Mouse (Mus musculus) ZHBTc4 (cell line): ENCODE measurements around the gene Pxn.
"Not testable (repeated sequence)": the region's sequence is repeated elsewhere in the genome, so short reads cannot be mapped to it uniquely, and the experiment has no call there.

Experiments used
- DNase-seq: peaks from one replicate; pipeline ENCODE4 v3.0.0-alpha.2; 2011; ENCODE audit warnings: low read depth, low spot score

Gene Pxn

DNA sequence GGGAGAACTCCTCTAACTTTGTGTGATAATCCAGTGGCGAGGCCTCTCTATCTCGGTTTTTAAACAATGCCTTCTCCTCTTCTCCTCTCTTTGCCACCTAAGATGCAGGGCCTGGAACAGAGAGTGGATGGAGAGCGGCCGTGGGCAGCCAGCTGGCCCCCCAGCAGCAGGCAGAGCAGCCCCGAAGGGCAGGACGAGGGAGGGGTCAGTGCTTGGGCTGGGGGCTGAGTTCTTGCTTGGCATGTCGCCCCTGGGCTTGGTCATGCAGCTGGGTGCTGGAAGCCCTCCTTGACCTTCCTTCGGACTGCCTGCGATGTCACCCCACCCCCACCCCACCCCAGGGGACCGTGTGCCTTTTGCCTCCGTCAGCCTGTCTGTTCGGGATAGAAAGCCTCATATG, 44.9 kb downstream of the Pxn start:
- DNase-seq: no peak

DNA sequence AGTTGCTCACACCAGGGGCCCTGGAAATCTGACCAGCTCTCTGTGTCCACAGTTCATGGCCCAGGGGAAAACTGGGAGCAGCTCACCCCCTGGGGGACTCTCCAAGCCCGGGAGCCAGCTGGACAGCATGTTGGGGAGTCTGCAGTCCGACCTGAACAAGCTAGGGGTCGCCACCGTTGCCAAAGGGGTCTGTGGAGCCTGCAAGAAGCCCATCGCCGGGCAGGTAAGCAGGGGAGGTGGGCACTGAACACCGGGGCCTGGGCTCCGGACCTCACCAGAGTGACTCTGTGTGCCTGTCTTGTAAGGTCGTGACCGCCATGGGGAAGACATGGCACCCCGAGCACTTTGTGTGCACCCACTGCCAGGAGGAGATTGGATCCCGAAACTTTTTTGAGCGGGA, 45.3 kb downstream of the Pxn start:
- no peak for DNase-seq

DNA sequence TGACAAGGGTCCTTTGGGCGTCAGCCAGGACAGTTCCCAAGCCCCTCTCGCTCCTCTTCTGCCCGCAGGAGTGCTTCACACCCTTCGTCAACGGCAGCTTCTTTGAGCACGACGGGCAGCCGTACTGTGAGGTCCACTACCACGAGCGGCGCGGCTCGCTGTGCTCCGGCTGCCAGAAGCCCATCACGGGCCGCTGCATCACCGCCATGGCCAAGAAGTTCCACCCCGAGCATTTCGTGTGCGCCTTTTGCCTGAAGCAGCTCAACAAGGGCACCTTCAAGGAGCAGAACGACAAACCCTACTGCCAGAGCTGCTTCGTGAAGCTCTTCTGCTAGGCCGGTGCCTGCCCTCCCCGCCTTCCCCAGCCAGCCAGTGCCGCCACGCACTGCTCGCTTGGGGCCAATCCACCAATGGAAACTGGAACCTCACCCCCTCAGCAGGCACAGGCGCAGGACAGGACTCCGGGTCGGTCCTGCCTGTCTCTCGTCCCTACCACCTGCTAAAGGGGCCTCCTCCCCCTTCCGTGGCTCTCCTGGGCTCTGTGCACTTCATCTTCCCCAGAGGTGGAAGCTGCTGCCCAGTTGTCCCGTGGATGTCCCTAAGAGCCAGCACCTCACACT, 47.4 kb downstream of the Pxn start:
- DNase-seq: peak; percentile 40

DNA sequence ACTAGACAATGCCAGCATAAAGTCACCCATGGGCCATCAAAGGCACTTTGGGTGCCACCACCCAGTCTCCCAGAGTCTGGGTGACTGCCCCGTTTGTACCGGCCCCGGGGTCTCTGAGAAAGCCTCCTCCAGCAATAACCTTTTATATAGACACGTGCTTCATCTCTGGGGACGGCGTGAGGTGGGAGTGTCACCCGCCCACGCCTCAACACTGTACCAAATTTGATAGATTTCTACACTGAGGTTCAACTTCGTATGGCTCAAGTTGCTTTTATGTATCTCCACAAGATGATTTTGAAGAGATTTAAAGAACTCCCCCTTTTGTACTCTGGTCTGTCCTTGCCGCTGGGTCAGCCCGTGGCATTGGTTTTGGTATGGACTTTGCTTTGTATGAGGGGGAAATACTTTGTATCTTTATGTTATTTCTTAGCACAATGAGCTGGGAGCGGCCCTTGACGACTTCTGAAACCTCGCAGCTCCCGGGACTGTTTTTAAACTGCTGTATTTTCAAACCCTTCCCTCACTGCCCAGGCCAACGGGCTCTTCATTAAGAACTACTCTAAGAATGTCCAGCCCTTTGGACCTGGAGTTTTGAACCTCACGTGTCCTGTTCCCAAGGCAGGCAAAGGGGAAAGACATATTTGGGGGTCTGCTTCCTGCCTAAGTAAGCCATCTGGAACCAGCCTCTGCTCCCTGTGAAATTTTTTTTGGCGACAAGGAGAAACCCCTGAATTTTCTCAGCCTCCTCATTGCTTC, 48.2 kb downstream of the Pxn start:
- no peak for DNase-seq

DNA sequence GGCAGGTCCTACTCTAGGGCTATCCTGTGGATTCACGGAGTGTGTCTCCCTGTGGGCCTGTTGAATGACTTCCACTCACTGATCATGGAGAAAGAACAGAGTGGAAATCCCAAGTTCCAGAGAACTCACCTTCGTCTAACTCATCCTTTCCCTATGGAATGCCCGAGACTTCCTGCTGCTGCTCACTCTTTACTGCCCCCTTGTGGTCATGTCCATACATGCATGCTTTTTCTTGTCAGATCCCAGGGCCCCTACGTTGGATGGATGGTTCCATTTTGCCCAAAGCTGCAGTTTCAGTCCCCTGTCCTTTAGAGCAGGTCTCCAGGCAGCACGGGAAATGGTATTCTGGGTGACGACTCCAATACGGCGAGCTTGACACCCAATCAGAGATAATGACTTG, 49.7 kb downstream of the Pxn start:
- DNase-seq: peak; percentile 93

DNA sequence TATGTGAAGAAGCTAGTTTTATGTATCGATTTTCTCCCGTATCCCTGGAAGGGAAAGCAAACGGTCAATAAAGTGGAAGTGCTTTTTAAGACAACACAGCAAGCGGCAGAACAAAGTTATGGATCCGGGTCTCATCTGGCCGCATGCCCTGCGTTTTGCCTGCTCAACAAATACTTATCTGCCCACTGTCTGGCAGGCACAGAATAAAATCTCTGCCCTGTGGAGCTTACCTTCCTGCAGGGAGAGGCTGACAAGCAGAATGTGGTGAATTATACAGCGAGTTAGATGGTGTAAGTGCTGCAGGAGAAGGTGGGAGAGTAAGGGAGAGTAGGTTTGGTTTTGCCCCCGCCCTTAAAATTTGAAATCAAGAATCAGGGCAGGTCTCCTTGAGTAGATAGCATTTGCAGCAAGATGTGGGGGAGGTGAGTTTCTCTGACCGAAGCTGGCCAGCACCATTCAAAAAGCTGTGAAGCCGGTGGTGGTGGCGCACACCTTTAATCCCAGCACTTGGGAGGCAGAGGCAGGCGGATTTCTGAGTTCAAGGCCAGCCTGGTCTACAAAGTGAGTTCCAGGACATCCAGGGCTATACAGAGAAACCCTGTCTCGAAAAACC, 51.8 kb downstream of the Pxn start:
- DNase-seq: no peak

DNA sequence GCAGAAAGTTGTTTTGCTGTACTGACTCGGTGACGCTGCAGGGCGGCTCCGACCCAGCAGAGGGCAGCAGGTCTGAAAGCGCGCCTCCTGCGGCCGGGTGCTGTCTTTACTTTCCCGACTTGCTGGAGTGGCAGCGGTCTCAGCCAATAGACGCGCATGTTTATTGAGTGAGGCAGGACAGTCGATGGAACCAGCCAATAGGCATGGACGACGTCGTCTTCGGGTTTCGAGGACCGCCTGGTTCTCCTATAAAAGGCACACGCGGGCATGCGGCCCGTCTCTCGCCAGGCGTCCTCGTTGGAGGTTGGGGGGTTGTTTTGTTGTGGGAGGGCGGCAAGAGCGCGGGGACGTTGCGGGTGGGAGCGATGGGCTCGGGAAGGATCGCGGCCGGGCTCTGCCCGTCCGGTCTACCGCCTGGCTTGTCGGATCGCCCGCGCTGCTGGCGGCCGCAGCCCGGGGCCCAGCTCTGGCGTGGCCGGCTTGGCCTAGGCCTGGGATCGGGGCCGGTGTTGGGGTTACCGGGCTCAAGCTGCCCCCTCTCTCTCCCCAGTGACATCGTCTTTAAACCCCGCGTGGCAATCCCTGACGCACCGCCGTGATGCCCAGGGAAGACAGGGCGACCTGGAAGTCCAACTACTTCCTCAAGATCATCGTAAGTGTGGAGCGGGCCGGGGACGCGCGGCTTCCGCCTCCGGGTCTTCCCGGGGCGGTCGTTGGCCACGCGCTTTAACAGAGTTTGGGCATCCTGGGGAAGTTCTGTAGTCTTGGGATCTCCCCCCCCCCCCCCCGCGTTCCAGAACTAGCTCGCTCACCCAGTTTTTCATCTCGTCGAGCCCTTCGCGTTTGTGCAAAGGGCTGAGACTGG, 53.0 kb downstream of the Pxn start, which contains the start of gene Rplp0:
Rplp0 (plus strand) TSS at position 231 of the 865 bp plus-strand sequence.
- peak; percentile 100 for DNase-seq

DNA sequence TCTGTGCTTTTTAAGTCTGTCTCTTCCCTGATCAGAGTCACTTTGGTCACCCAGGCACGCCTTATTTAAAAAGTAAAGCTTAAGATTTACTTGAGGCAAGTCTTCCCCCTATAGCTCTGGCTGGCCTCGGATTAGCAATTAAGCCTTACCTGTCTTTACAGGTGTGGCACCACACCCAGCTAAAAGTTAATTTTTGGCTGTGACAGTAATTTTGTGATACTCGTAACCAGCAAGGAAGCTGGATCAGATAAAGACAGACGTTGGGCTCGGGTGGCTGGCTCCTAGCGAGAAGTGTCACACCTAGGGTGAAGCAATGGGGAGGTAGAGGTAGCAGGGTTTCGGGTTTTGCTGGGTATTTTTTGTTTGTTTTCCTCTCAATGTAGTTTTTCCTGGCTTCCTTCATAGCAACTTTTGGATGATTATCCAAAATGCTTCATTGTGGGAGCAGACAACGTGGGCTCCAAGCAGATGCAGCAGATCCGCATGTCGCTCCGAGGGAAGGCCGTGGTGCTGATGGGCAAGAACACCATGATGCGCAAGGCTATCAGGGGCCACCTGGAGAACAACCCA, 53.9 kb downstream of the Pxn start:
- DNase-seq: no peak

DNA sequence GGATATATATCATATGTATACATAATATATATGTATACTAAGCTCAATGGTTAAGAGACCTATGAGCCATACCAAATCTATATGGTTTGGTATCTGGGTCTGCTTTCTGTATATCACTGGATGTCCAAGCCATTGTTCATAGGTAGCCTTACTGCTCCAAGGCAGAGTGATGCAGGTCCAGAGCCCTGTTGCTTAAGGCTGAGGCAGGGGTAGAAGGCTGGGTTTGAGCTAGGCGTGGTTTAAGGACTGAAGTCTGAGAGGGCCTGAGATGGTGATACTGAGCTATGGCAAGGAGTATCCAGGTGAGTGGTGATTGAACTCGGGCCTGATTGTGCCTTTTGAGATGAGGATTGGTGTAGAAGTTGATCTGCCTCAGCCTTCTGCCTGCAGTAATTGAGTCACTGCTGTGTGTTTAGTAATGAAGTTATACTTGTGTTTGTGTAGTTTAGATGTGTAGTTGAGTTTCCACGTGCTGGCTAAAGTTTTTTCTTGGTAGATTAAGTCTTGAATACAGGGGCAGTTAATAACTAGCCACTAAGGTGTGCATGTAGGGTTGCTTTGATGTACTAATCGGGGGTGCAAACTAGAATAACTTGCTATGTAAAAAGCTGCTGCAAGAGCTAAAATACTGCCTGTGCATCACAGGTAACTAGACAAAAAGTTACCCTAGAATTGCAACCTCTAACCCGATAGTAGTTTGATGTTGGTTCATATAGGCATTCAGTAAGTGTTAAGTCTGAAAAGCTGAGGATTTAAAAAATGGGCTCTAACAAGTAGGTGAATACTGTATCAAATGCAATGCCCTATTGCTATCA, 57.5 kb downstream of the Pxn start:
- peak; percentile 61 for DNase-seq

DNA sequence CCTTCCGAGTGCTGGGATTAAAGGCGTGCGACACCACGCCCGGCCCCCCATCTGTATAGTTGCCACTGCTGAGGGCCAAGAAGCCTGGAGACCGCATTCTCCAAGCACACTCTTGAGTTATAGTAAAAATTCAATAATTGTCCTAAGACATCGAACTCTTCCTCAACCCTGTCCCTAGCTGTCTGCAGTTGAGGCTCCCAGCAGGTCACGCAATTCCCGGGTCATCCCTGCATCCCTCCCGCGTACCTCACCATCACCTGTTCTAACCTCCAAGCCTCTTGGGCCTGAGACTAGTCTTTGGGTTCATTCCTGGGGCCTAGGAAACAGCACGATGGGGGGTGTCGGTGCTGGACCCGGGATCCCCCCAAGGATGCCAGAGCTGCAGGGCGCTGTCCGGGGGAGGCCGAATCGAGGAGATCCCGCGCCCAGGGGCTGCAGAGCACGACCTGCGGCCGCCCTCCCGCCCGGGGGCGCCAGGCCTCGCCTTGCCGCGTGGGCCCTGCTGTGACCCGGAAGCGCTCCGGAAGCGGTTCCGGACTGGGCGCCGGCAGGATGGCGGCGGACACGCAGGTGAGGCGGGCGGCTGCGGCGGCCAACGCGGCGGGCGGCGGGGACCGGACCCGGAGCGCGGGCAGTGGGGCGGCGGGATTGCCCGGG, 58.4 kb downstream of the Pxn start, which contains the start of gene Gcn1l1:
Gcn1l1 (plus strand) TSS at position 518 of the 657 bp plus-strand sequence.
- peak; percentile 86 for DNase-seq

DNA sequence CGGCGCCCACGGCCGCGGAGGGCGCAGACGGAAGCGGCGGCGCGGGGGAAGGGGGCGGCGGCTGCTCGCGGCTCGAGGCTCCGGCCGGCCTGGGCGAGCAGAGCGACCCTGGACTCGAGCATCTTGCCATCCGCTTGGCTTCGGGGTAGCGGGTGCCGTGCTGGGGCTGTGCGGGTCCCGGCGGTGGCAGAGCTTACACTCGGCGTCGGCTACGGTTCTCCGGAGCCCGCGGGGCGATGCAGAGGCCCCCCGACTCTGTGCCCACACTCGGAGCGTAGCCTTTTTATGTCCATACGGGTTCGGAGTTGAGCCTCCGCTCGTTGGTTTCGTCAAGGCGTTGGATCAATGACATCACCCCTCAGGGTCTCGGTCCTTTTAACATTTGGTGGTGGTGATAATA, 58.9 kb downstream of the Pxn start:
- peak; percentile 53 for DNase-seq

DNA sequence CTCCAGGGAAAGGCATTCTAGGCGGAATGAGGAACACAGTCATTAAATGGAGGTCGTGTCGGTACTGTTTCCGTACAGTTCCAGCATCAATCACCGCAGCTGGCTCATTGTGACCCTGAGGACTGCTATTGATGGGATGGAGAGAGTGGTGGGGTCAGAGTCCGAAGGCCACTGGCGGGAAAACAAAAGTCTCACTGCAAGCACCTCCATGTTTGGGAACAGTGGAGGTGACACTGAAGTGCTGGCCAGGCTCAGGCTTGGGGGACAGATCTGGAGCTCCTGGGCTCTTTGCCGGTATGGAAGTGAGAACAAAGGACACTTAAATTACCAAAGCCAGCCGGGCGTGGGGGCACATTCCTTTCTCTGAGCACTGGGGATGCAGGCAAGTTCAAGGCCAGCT, 62.2 kb downstream of the Pxn start:
- peak; percentile 86 for DNase-seq

DNA sequence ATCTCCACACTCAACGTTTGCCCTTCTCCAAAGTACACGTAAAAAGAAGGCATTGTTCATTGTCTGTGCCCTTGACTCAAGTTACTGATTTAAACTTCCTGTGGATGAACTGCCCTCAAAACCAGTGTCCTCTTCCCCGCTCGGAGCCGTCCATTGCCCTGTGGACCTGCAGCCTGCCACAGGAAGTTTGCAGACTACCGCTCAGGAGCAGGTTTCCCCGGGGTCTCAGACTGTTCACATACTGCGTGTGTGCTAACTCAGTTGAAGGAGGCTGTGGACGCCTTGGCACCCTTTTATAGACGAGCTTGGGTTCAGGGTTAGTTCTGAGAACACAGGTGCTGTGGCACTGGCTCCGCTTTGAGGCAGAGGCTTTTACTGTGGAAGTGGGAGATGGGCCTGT, 62.8 kb downstream of the Pxn start:
- peak; percentile 41 for DNase-seq

DNA sequence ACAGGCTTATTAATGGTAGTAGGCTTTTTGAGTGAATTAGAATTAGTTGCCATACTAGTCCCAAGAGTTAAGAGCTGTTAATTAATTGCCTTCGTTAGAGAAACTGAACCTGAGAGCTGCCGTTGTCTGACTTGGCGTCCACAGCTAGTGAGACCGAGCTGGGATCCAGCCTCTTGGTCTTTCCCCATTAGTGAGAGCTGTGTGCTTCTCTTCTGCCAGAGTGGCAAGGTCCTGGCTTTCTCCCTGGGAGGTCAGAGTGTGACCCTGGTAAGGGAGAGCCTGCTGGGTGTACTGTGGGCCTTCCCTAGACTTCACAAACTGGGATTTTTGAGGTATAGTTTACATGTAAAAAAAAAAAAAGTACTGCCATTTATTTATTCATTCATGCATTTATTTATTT, 63.2 kb downstream of the Pxn start:
- no peak for DNase-seq

DNA sequence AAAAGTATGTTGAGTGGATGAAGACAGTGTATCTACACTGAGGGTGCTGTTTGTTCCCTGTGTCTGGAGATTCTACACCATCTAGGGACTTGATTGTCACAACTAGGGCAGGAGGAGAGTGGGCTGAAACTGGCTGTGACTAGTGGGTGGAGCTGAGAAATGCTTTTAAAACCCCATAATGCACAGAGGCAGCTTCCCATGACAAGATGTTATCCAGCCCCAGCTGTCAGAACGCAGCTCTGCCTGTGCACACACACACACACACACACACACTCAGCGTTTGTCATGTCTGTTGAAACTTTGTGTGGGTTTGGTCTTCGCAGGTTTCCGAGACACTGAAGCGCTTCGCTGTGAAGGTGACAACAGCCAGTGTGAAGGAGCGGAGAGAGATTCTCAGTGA, 64.6 kb downstream of the Pxn start:
- no peak for DNase-seq

DNA sequence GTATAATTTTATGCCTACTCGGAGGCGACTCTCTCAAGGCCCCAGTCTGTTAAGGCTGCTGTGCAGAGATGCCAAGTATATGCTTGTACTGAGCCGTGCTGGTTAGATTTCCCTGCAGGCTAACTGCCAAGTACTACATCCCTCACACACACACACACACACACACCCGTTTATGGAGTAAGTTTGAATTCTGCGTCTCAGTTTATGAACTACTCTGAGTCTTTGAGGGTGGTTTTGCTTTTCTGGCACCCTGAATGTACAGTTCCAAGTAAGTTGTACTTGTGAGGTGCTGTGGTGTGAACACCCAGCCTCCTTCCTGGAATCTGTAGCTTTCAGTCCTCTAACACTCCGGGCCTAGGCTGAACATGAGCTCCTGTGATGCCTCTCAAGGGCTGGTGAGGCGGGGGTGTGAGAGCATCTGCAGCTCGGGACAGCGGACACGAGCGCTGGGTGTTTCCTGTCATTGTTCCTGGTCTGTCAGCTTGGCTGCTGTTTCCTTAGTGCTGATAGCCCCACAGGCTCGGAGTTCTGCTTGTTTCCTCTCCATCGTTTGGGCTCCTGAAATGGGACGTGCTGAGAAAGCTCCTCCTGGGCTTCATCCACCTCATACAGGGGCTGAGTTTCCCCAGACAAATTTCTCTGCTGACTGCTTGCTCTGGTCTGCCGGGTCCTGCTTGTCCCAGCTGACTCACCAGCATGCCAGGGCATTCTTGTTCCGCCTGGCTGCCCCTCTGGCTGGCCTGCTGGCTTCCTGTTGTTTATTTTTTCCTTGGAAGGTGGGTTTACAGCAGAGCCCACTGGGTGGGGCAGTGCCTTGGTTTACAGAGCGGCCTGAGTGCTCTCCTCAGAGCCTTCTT, 66.4 kb downstream of the Pxn start:
- DNase-seq: no peak

DNA sequence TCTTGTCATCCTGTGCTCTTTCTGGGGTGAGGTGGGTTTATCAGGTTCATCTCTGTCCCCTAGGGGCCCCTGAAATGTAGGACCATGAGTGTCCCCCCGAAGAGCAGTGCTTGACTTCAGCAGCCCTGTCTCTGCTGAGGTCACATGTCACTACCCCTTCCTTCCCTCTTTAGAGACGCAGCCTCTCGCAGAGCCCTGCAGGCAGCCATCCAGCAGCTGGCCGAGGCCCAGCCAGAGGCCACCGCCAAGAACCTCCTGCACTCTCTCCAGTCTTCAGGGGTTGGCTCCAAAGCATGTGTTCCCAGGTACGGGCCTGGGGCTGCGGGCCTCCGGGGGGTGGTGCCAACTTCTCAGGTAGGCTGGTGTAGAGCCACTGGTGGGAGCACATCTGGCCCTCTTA, 68.5 kb downstream of the Pxn start:
- no peak for DNase-seq

DNA sequence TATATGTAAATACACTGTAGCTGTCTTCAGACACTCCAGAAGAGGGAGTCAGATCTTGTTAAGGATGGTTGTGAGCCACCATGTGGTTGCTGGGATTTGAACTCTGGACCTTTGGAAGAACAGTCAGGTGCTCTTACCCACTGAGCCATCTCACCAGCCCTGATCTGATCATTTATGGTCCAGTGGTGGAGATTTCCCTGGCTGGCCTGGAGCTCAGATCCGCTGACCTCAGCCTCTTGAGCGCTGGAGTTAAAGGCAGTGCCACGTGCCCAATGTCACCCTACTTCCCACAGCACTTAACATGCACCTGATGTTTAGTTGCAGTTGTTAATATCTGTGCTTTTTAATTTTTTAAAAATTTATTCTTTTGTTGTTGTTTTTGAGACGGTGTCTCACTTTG, 71.2 kb downstream of the Pxn start:
- not testable (repeated sequence) for DNase-seq

DNA sequence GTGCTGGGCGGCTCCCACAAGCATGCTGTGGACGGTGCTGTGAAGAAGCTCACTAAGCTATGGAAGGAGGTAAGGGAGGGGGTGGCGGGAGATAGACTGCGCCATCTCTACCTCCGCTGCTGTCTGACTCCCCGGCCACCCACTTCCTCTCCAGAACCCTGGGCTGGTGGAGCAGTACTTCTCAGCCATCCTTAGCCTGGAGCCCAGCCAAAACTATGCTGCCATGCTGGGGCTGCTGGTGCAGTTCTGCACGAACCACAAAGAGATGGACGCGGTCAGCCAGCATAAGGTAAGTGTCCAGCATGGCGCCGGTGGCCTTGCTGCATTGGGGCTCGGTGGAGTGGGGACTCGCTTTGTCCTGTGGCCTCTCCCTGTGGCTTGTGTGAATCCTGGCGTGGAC, 72.4 kb downstream of the Pxn start:
- no peak for DNase-seq
